Comparison of ENCODE assay signal across 8 mouse cellular contexts in genomic region chr7:29953513-29954401, GRCm38 (mm10). TPM values are rescaled to one million over a fixed set of nuclear protein-coding genes. Genes with fewer than 3 reads are reported as not detected.
DNase-seq lines count a peak whose midpoint lies in the region; ATAC-seq and TF ChIP-seq lines count a peak whose summit lies in the region.

TSS of gene Zfp74 (minus strand) at chr7:29954089.

- DNase-seq in c-Kit-positive CD71-positive TER-119-positive erythroid progenitor cells, embryonic 14.5 days (ENCODE audit: low spot score): peak; percentile 75
- peak; percentile 73 for DNase-seq in heart, postnatal 0 days (ENCODE audit: low spot score)
- peak; percentile 83 to 88 for DNase-seq in kidney, postnatal 4 days

- no peaks in the 10 kb centered on the region for H3K9me3 ChIP-seq in E14TG2a.4 (ENCODE audit: low read length)
- H3K9me3 ChIP-seq in forebrain, embryonic 12.5 days: no peaks in the 10 kb centered on the region
- H3K9me3 ChIP-seq in heart, postnatal 0 days (replicated peaks; ENCODE audit: control insufficient read depth, low read length): no peaks in the 10 kb centered on the region
- peaks cover 3% of the 10 kb centered on the region; the same call in 1 of the 2 replicates for H3K9me3 ChIP-seq in liver, embryonic 16.5 days (replicated peaks; ENCODE audit: control insufficient read depth, low read length)
- H3K9me3 ChIP-seq in neural tube, embryonic 13.5 days: no peaks in the 10 kb centered on the region

- TF ChIP-seq EP300 in heart, postnatal 0 days (IDR thresholded peaks at IDR 0.05; ENCODE audit: low read depth): 0 out of 2 replicates have a peak, but pooled peaks have one; percentile 24

- peak; percentile 94 for ATAC-seq in forebrain, embryonic 12.5 days (ENCODE audit: low FRiP score)
- peak; percentile 83 for ATAC-seq in heart, postnatal 0 days (ENCODE audit: insufficient read depth, low read depth)
- ATAC-seq in liver, embryonic 16.5 days (ENCODE audit: low read depth): peak; percentile 92
- ATAC-seq in neural tube, embryonic 13.5 days (ENCODE audit: low read depth): peak; percentile 90

- H3K27me3 ChIP-seq in E14TG2a.4 (ENCODE audit: insufficient read depth, low read length): no peaks in the 10 kb centered on the region
- H3K27me3 ChIP-seq in forebrain, embryonic 12.5 days: no peaks in the 10 kb centered on the region
- no peaks in the 10 kb centered on the region for H3K27me3 ChIP-seq in heart, postnatal 0 days (ENCODE audit: control insufficient read depth, insufficient read depth, low read length)
- no peaks in the 10 kb centered on the region for H3K27me3 ChIP-seq in liver, embryonic 16.5 days (ENCODE audit: control insufficient read depth, insufficient read depth, low read depth, low read length)
- H3K27me3 ChIP-seq in neural tube, embryonic 13.5 days: no peaks in the 10 kb centered on the region
- H3K27me3 ChIP-seq in testis, adult 2 months (ENCODE audit: control insufficient read depth, insufficient read depth, low read length): no peaks in the 10 kb centered on the region

- 1% methylated on average over 52 of the region's 52 CpGs for WGBS in forebrain, embryonic 12.5 days
- 1% methylated on average over 52 of the region's 52 CpGs for WGBS in heart, postnatal 0 days
- WGBS in liver, embryonic 16.5 days (ENCODE audit: insufficient replicate concordance): under 1% methylated on average over 51 of the region's 52 CpGs
- 1% methylated on average over 52 of the region's 52 CpGs for WGBS in neural tube, embryonic 13.5 days

- peak; percentile 58; the same call in 1 of the 2 replicates for TF ChIP-seq POLR2A in testis, adult 2 months (IDR thresholded peaks at IDR 0.05; ENCODE audit: control insufficient read depth, low read depth, low read length)

- H3K9ac ChIP-seq in forebrain, embryonic 12.5 days: peak within 1 kb of the TSS; percentile 83
- peak within 1 kb of the TSS; percentile 67 for H3K9ac ChIP-seq in heart, postnatal 0 days (replicated peaks; ENCODE audit: low read depth, low read length)
- peak within 1 kb of the TSS; percentile 85 for H3K9ac ChIP-seq in liver, embryonic 16.5 days (ENCODE audit: low read depth, low read length)
- peak within 1 kb of the TSS; percentile 94 for H3K9ac ChIP-seq in neural tube, embryonic 13.5 days

- peak within 1 kb of the TSS; percentile 95 for H3K27ac ChIP-seq in forebrain, embryonic 12.5 days
- peak within 1 kb of the TSS; percentile 81 for H3K27ac ChIP-seq in heart, postnatal 0 days (ENCODE audit: low read depth)
- peak within 1 kb of the TSS; percentile 87 for H3K27ac ChIP-seq in liver, embryonic 16.5 days (ENCODE audit: low read length)
- peak within 1 kb of the TSS; percentile 97 for H3K27ac ChIP-seq in neural tube, embryonic 13.5 days (replicated peaks)
- H3K27ac ChIP-seq in testis, adult 2 months (ENCODE audit: control insufficient read depth, insufficient read depth, low read depth, low read length): peak within 1 kb of the TSS; percentile 93

- no peak for TF ChIP-seq CTCF in E14TG2a.4 (conservative IDR thresholded peaks at IDR 0.05; ENCODE audit: low read length)
- no peak for TF ChIP-seq CTCF in heart, postnatal 0 days (IDR thresholded peaks at IDR 0.05; ENCODE audit: low read depth)
- TF ChIP-seq CTCF in testis, adult 2 months (IDR thresholded peaks at IDR 0.05; ENCODE audit: control insufficient read depth, insufficient read depth, insufficient replicate concordance, low read depth, low read length): no peak

- peaks cover 15% of the 10 kb centered on the region; the same call in 1 of the 2 replicates for H3K36me3 ChIP-seq in E14TG2a.4 (ENCODE audit: insufficient read depth, low read length)
- peaks cover 24% of the 10 kb centered on the region; the same call in 1 of the 2 replicates for H3K36me3 ChIP-seq in forebrain, embryonic 12.5 days (replicated peaks)
- peaks cover 19% of the 10 kb centered on the region; the same call in 1 of the 2 replicates for H3K36me3 ChIP-seq in heart, postnatal 0 days (replicated peaks; ENCODE audit: control insufficient read depth, insufficient read depth, low read length)
- H3K36me3 ChIP-seq in liver, embryonic 16.5 days (ENCODE audit: control insufficient read depth, insufficient read depth): no peaks in the 10 kb centered on the region
- H3K36me3 ChIP-seq in neural tube, embryonic 13.5 days: peaks cover 24% of the 10 kb centered on the region
- H3K36me3 ChIP-seq in testis, adult 2 months (ENCODE audit: control insufficient read depth, insufficient read depth, low read length): no peaks in the 10 kb centered on the region

- peaks cover 13% of the 10 kb centered on the region for H3K4me1 ChIP-seq in E14TG2a.4 (replicated peaks; ENCODE audit: low read depth, low read length)
- H3K4me1 ChIP-seq in forebrain, embryonic 12.5 days: peaks cover 8% of the 10 kb centered on the region
- H3K4me1 ChIP-seq in heart, postnatal 0 days (ENCODE audit: control insufficient read depth, insufficient read depth): peaks cover 5% of the 10 kb centered on the region; the same call in 1 of the 2 replicates
- H3K4me1 ChIP-seq in liver, embryonic 16.5 days (ENCODE audit: control insufficient read depth, low read depth, low read length): peaks cover 3% of the 10 kb centered on the region
- peaks cover 8% of the 10 kb centered on the region for H3K4me1 ChIP-seq in neural tube, embryonic 13.5 days (replicated peaks)
- H3K4me1 ChIP-seq in testis, adult 2 months (ENCODE audit: control insufficient read depth, insufficient read depth, low read length): peaks cover 5% of the 10 kb centered on the region

- H3K4me3 ChIP-seq in E14TG2a.4 (replicated peaks; ENCODE audit: low read length): peak within 1 kb of the TSS; percentile 85
- peak within 1 kb of the TSS; percentile 60 for H3K4me3 ChIP-seq in forebrain, embryonic 12.5 days (replicated peaks)
- peak within 1 kb of the TSS; percentile 60 for H3K4me3 ChIP-seq in heart, postnatal 0 days (ENCODE audit: low read depth, low read length)
- peak within 1 kb of the TSS; percentile 78 for H3K4me3 ChIP-seq in liver, embryonic 16.5 days (ENCODE audit: low read depth, low read length)
- H3K4me3 ChIP-seq in neural tube, embryonic 13.5 days: peak within 1 kb of the TSS; percentile 80
- peak within 1 kb of the TSS; percentile 96 for H3K4me3 ChIP-seq in testis, adult 2 months (ENCODE audit: control insufficient read depth, low read depth, low read length)

- H3K4me2 ChIP-seq in forebrain, embryonic 12.5 days: peak within 1 kb of the TSS; percentile 67
- H3K4me2 ChIP-seq in heart, postnatal 0 days (ENCODE audit: low read depth, low read length): peak within 1 kb of the TSS; percentile 62
- peak within 1 kb of the TSS; percentile 83 for H3K4me2 ChIP-seq in liver, embryonic 16.5 days (ENCODE audit: low read depth, low read length)
- peak within 1 kb of the TSS; percentile 63 for H3K4me2 ChIP-seq in neural tube, embryonic 13.5 days

RNA-seq across cellular contexts. Expression of gene Zfp74, which starts in this region (rescaled TPM):
- 15.4 and 16.5 TPM in 2 replicates for polyA plus RNA-seq in forebrain, embryonic 12.5 days (2016; fragmentation: Nextera tagmentation; extraction: Ambion mirVana)
- total RNA-seq in heart, postnatal 0 days (2014; rRNA removed; ENCODE audit: low replicate concordance): 2.0 and 3.2 TPM in 2 replicates
- polyA plus RNA-seq in heart, postnatal 0 days (2015; fragmentation: Nextera tagmentation; extraction: Ambion mirVana): 5.4 and 5.5 TPM in 2 replicates
- 1.3 and 1.5 TPM in 2 replicates for polyA plus RNA-seq in liver, embryonic 16.5 days (2015; fragmentation: Nextera tagmentation; extraction: Ambion mirVana)
- polyA plus RNA-seq in neural tube, embryonic 13.5 days (2015; fragmentation: Nextera tagmentation; extraction: Ambion mirVana): 13.6 and 15.0 TPM in 2 replicates
- 0.60 and 0.93 TPM in 2 replicates for polyA plus RNA-seq in testis, adult 2 months (2012; rRNA removed)

Comparison
In these comparisons a context has a peak if more than half of its experiments do, and no peak if none do; other contexts are left out.
1. Peak in every context shown above with its lines: DNase-seq, ATAC-seq, H3K4me3 ChIP-seq and H3K27ac ChIP-seq.